Mouse (Mus musculus) liver, adult 2 months (tissue): ENCODE data around the gene Gja4.

Experiments
- CTCF ChIP-seq: fragments of 200-500 bp; IDR thresholded peaks from 2 replicates; pipeline ENCODE4 v1.5.1; 2011; ENCODE audit warnings: low read depth, low read length, control low read depth
- POLR2A ChIP-seq: fragments of 200-500 bp; IDR thresholded peaks from 2 replicates; pipeline ENCODE4 v1.6.1; 2011; ENCODE audit warnings: low read length, control low read depth; ENCODE audit not compliant: insufficient read depth; ENCODE audit errors: extremely low read depth

DNA sequence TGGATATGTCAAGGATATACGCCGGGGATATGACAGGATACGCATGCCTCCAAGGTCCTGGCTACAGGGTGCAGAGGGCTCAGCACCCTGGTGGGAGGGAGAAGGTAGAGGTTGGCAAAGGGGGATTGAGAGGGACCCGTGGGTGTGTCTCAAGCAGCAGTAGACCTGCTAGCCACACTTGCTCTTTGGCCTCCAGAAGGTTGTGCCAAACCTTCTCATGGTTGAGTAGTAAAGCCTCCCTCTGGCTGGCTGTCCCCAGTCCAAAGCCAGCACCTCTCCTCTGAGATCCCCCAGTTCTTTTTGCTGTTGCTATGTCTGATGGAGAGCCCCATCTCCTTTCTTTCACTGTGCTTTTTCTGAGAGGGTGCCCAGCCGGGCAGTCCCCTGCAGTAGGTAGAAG lies 11.4 kb upstream of the Gja4 start:
- TF ChIP-seq CTCF (no peak), POLR2A (no peak)
